Mouse (Mus musculus) adrenal gland, adult (tissue): Measurements from ENCODE around the gene Mthfr.
A peak's percentile ranks its signal among the peaks of the same experiment; 100 is the strongest.

Experiments
- DNase-seq, 2 experiments: peaks; one replicate each; pipeline ENCODE4 v3.0.0; 2022 to 2023; ENCODE audit warnings: low spot score in 1 of 2; ENCODE audit not compliant: inconsistent age in 2 of 2

Gene Mthfr

DNA sequence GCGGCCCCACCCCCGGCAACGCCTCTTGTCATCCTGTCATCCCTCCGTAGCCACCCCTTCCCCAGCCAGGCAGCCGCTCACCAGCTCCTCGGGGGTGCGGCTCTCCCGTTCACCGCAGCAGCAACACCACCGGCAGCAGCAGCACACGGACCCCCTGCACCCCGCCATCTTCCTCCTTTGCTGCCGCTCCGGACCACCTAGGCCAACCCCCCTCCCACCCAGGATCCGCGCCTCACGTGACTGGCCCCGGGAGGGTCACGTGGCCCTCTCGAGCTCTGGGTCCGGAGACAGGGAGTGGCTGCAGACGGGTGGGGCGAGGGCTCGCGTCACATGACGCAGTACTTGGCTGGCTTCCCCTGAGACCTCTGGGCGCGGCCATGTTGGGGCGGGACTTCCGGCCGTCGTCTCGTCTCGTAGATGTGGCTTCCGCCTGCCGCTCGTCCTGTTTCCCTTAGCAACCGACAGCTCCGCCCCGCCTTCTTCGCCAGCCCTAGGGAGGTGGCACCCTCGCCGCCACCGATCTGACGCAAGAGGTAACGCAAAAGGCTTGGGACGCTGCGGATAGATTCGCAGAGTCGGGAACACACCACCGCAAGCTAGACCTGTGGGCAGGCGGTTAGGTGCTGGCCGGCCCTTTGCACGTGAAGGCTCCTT, at the start of gene Mthfr, which contains the start of gene Clcn6:
Gene Mthfr, plus strand, starts transcription at position 478 of the 654 bp plus-strand sequence.
Gene Clcn6, minus strand, starts transcription at position 222 of the 654 bp plus-strand sequence.
- peak; percentile 100 for DNase-seq

DNA sequence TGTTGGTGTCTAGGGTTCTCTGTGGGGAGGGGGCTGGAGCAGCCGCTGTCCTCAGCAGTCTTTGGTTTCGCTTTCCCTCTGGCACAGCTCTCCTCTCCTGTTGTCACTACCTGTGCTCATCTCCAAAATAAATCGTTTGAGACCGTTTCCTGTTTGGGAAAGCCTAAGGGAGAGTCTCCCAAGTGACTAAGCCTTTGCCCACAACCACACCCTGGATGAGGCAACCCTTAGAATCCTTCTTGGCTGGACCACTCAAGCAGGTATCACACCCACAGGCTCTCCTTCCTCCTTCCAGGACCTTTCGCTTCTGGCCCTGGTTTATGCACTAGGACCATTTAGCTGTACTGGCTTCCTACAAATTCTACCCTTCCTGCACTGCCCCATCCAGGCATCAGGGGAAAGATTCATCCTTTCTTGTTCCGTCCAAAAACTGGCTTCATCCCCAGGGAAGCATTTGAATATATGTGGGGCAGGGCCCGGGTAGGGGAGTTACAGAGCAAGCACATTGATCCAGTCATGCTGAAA, 45.2 kb upstream of the Mthfr start:
- no peak for DNase-seq

DNA sequence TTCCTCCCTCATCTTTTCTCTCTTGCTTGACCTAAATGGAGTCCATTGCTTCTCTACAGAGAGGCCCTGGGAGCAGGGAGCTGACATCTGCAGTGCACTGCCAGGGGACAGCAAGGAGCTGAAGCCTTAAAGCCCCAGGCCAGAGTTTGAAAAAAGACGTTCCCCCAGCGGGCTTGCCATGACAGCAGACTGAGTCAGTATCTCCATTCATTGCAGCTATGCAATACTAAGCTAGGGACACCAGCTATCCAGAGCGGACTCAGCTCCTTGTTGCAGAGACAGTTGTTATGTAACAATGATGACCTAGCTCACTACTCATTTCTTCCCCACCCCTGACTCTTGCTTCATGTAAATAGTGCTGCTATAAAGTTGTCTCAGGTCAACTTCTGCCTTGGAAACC, 43.6 kb upstream of the Mthfr start:
- peak in 1 of 2 experiments; percentile 72 for DNase-seq

DNA sequence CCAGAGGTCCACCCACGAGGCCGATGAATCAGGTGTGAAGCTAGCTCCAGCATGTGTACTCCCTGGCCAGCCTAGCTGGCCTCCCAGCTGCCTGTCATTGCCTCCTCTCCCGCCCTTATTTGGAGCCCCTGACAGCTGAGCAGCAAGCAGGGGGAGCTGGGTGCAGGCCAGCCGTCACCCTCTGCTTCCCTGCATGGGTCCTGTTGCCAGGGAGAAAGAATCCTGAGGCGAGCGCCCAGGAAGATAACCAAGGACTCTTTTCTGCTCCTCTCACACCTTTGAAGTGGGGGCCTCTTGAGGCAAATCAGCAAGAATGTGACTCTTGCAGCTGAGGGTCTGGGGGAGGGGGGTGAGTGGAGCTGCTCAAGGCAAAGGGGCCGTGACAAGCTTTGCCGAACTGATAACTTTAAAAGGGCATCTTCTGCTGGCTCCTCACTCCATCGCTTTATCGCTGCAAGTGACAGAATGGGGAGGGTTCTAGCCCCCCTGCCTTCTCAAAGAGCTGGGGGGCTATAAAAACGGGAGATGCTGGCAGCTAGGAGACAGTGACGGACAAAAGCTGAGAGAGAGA, 38.6 kb upstream of the Mthfr start, which contains the start of gene Nppa:
Gene Nppa, plus strand, starts transcription at position 521 of the 571 bp plus-strand sequence.
- DNase-seq = no peak

DNA sequence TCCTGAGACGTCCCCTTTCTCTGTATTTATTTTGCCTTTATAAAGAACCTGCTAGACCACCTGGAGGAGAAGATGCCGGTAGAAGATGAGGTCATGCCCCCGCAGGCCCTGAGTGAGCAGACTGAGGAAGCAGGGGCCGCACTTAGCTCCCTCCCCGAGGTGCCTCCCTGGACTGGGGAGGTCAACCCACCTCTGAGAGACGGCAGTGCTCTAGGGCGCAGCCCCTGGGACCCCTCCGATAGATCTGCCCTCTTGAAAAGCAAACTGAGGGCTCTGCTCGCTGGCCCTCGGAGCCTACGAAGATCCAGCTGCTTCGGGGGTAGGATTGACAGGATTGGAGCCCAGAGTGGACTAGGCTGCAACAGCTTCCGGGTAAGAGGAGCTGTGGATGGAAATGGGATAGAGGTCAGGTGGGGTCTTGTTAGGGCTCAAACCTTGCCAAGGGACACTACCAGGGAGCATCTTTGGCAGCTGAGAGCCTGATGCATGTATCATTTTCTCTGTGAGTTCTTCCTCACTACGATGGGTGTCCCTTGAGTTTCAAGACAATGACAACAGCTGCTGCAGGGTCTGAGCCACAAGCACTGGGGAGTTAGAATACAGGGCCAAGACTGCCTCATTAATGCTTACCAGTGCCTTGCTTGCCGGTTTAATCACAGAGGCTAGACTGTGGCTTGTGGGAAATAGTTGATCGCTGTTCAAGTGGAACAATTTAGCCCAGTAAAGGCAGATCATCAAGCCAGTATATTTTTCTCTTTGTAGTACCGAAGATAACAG, 37.7 kb upstream of the Mthfr start:
- no peak for DNase-seq

DNA sequence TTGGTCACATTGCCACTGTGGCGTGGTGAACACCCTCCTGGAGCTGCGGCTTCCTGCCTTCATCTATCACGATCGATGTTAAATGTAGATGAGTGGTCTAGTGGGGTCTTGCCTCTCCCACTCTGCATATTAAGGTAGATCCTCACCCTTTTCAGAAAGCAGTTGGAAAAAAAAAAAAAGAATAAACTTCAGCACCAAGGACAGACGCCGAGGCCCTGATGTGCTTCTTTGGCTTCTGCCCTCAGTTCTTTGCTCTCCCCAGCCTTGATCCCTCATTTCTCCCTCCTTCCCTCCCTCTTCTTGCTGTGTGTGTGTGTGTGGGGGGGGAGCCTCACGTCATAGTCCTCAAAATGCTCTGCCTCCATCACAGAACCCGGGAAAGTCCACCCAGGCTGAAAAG, 37.0 kb upstream of the Mthfr start:
- no peak for DNase-seq

DNA sequence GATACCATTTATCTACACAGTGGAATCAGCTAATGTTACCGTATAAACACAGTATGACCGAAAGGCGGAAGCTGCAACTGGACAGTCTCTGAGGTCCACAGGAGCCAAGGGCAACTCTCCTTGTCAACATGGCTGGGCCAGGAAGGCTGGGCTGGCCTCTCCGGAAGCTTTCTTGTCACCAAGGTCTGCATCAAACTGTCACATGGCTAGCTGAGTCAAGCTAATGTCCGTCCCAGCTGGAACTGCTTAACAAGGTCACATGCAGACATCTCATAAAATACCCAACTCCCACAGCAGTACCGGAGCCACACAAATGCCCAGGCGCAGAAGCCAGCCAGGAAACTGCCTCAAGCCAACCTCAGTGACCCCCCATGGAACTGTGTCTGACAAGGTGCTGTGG, 34.5 kb upstream of the Mthfr start:
- peak; percentile 74 to 88 for DNase-seq

DNA sequence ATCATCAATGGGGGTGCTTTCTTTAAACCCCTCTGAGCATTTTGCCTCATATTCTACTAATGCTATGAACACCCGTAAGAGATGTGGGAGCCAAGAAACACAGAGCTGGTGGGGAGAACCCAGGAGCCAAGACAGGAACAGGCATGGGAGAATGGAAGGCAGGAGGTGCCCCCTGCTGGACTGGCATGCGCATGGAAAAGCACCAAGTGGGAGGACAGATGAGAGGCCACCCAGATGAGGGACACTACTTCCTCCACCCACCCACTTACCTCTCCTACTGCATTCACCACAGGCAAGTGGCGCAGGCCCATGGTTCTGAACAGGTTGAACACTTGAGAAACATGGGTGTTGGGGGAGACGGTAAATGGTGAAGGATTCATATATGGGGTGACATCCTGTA, 30.5 kb upstream of the Mthfr start:
- DNase-seq = peak; percentile 60 to 86

DNA sequence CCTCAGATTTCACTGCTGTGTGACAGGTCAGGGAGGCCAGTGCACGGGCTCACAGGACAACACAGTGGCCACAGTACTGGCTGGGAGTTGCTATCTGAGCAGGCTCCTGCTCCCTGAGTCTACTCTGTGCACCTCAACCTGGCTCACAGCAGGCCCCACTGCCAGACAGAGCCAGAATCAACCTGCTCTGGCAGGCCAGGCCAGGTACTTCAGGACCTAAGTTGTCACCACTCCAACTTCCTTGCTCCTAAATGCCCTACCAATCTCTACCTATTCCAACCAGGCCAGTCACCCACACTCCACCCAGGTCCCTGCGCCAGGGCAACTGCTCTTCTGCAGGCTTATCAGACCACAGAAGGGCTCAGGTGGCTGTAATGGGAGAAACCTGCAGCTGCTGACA, 29.2 kb upstream of the Mthfr start:
- DNase-seq = no peak

DNA sequence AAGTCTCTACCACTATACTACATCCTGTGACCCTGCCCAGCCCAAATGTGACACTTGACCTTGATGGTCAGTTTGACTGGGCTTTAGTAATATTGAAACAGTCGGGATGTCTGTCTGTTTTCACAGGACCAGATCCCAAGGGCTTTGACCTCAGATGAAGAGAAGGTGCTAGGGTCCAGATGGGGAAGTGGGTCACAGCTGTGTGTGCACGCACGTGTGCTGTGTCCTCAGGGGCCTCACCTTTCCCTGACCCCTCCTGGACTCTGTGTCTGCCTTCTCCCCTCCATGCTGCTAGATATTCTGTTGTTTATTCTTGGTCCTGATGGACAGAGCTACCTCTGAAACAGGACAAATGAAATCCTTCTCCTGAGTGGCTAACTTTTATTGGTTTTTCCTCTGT, 27.5 kb upstream of the Mthfr start:
- DNase-seq = no peak

DNA sequence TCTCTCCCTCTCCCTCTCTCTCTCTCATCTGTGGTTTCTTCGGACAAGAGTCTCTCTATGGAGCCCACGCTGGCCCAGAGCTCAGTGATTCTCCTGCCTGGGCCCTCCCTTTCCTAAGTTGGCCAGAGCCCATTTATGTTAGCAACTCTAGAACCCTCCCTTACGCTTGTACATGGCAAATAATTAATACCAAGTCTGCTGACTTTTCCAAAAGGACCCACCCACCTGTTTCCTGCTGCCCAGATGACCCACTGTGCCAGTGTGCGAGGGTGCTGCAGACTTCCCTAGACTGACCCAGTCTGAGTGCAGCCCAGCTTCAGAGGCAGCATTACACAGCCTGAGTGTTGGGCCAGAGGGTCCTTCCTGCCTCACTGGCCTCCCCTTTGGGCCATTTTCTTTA, 26.7 kb upstream of the Mthfr start:
- DNase-seq = no peak

DNA sequence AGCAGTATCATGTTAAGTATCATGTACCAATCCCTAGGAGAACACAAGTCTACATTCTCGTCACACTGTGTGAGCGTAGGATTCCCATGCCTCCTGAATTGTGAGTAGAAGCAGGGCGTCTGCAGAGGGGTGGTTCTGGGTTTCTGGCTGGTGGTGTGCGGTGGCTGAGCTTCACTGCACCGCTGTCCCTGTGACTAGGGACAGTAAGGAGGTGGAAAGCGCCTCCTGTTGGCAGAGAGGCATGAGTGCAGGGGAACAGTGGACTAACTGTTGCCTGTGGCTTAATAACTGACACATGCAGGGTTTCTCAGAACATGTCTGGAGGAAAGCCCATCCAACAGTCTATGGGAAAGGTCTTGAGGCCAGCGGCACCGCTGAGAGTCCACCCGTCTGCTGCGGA, 23.5 kb upstream of the Mthfr start:
- DNase-seq = peak in 1 of 2 experiments; percentile 53

DNA sequence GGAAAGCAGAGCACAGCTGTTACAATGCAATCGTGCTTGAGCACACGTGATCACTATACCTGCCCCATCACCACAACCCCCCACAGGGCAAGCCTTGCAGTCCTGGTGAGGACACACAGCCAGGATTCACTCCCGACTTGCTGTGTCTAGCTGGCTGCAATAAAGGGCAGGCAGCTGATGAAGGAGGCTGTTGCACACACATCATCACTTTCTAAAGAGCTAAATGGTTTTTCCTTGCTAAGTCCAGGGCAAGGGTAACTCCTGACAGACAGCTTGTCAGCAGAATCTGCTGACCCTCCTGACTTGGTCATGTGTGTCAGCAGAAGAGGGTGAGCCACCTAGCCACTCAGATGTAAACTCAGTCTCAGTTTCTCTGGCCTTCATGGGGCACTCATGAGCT, 21.9 kb upstream of the Mthfr start:
- no peak for DNase-seq

DNA sequence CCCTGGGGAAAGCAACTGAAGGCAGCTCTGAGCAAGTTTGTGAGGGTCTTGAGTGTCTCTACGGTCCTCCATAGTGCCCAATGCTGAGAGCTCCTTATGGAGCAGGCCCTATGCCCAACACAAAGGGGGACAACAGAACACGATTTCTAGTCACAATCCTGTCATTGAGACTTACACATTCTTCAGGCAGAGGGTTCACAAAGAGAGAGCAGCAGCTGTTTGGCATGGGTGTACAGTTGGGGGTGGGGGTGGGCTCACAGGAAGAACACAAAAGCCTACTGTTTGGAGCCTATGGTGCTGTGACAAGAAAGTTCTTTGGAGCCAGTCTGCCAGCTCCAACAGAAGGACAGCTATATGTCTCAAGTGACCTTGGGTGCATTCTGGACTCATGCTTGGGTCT, 20.5 kb upstream of the Mthfr start:
- DNase-seq = no peak

DNA sequence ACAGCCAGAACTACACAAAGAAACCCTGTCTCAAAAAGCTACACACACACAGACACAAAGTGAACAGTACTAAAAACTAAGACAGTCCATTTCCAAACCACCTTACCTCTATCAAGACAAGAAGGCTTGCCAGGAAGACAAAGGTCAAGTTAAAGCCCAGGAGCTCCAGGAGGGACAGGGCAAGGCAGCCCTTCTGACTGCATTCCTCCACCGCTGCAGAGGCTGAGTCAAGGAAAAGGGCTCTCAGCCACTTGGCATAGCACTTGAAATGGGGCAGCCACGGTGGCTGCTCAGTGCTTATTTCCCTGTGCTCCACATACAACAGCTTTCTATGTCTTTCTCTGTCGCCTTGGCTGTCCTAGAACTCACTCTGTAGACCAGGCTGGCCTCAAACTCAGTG, 14.9 kb upstream of the Mthfr start:
- no peak for DNase-seq

DNA sequence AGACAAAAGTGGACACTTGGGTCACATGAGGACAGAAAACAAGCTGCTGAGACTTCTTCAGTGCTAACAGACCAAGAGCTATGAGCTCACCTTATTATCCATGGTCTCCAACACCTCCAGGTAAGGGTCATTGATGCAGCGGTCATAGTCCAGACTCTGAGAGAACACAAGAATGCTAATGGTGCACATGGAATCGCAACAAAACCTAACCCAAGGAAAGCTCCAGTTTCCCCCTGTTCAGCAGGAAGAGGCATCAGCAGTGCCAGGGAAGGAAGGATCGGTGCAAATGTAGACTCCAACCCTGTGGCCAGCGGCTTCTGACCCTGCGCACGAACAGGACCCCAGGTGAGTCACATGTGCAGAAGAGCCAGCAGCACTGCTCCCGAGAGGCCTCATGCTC, 9.6 kb upstream of the Mthfr start:
- DNase-seq = no peak

DNA sequence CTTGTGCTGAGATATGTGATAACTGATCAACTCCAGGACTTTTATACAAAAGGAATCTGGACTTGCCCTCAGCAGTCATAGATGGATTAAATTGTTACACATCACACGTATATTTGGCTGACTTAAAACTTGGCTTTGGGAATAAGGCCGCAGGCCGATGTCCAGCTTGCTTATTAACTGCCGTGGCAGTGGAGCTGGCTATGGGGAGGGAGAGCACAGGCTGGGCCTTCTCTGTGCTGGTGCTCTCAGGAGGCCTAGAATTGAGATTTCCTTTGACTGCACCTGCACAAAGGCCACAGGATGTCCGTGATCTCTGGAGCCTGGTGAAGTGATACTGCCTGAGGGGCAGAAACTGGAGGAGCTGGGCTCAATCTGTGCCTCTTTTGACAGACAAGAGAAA, 8.4 kb upstream of the Mthfr start:
- no peak for DNase-seq

DNA sequence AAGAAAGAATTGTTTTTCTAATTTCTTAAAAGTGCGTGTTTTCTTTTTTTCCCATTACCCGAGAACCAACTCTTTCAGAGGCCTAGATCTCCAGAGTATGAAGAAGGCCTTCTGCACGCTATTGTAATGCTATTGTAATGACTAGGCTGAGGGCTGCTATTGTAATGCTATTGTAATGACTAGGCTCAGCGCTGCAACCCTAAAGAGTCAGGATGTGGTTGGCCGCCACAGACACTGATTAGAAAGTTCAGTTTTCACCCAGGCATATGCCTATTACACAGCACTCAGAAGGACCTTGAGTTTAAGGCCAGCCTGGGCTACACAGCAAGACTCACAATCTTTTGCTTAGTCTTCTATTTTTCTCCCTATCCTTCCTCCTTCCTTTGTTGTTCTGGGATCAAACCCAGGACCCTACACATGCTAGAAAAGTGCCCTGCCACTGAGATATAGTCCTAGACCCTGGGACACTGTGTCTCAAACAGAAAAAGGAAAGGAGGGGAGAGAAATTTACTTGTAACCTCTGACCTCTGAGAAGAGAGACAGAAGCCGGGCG, 4.9 kb upstream of the Mthfr start:
- no peak for DNase-seq

DNA sequence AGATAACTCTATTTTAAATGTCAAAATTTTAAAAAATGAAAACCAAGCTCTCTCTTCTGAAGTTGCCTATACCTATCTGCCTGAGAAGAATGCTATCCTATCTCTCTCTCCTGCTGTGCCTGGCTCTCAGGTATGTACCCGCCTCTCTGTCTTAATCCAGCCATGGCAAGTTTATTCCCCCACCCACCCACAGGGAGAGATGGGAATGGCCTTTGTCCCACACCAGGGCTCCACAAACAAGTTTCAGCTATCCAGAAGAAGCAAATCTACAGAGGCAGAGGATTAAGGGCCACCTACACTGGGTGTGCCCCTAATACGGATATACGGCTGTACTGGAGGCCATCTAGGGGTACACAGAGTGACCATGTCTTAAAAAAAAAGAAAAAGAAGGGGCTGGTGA, 3.4 kb upstream of the Mthfr start:
- DNase-seq = no peak

DNA sequence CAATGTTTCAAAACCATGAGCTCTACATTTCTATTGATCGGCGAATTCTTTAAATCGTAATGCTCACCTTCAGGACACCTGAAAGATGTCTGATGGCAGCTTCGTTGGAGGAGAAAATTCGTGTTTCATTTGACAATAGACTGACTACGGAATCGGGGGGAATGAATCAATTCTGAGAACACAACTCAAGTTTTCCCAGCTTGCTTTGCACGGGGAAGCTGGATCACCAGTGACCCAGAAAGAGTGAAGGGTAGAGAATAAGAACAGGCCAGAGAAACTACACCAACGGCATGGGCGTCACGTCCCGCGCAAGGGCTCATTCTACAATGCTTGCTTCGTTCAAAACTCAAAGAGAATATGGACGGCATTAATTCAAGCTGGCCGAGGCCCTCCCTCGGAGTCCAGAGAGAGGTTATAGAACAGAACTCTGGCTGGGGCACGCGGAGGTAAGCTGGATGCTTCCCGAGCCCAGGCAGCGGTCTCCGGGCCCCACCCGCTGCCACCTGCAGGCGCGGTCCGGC, 738 bp upstream of the Mthfr start:
- no peak for DNase-seq

DNA sequence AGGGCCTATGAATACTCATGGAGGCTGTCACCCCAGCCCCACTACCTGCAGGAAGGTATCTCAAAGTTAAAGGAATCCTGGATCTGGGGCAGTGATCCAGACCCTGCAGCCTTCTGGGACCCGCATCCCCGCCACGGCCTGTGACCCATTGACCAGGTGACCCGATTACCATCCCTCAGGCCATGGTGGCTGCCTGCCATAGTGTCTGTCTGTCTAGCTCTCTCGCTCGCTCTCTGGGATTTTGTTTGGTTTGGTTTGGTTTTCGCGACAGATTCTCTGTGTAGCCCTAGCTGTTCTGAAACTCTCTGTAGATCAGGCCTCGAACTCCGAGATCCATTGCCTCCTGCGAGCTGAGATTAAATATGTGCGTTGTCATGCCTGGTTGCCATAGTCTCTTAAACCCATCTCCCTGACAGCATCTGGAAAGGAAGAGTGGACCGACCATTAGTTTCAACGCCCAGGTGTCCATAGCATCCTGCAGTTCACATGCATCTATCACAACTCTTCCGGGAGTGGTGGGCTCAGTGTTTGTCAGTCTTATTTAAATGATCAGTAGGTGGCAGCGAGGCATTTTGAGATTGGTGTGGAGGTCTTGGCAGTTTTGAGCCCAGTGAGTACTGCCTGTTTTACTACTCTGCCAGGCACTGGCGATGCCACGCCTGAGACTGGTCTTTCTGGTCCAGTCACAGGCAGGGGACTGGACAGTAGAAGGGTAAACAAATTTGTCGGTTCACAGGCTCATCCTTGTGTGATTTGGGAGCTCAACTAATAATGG, 564 bp downstream of the Mthfr start:
- DNase-seq = peak in 1 of 2 experiments; percentile 49
